Mouse (Mus musculus): ENCODE results near the gene Hspa1b. TPM values are rescaled to one million over a fixed set of nuclear protein-coding genes. Genes with fewer than 3 reads are reported as not detected.
"Not testable (repeated sequence)": the region's sequence is repeated elsewhere in the genome, so short reads cannot be mapped to it uniquely, and the experiment has no call there.

The Hspa1b gene
- polyA plus RNA-seq, 1 experiment from 2014 or later, result 0.35 TPM

DNA sequence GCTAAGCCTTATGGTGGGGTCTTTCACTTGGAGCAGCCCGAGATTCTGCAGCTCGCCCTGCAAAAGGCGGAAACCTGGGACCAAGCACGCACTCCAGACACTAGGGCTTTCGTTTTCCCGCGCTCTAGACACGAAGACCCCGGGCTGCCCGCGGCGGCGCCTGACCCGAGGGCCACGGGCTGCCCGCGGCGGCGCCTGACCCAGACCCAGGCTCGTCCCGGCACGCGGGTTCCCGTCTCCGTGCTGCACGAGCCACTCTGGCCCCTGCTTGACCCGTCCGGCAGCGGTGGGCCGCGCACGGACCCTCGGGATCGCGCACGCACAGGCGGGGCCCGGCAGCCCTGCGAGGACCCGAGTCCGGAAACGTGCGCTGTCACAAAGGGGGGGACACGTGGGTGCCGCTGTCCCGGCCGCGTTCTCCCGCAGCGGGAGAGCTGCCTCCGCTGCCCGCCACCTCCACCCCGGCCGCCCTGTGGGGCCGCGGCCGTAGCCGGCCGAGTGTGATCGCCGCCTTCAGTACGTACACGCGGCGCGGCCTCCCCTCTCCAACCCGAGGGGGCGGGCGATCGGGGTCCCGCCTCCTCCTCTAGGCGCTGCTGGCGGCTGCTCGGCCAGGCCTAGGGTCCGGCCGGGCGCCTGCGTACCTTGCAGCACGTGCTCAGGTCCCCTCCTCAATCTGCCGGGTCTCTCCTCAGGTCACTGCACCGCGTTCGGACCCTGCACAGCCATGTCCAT lies 41.8 kb upstream of the Hspa1b start, which contains the start of gene Vars:
TSS of gene Vars (plus strand) at position 271 of the 735 bp plus-strand sequence.
- H3K4me1 ChIP-seq (ENCODE audit: control insufficient read depth, insufficient read depth, low read length), result peaks cover 17% of the 10 kb centered on the region
- H3K4me2 ChIP-seq (ENCODE audit: low read depth, low read length), result peak within 1 kb of the TSS; percentile 99
- H3K9me3 ChIP-seq (ENCODE audit: control insufficient read depth, low read length), result no peaks in the 10 kb centered on the region
- H3K36me3 ChIP-seq (ENCODE audit: control insufficient read depth, insufficient read depth, low read length), result peaks cover 12% of the 10 kb centered on the region; the same call in 1 of the 2 replicates
- peak; percentile 94 for ATAC-seq (ENCODE audit: low read depth)
- under 1% methylated on average over 75 of the region's 83 CpGs for WGBS
- peak within 1 kb of the TSS; percentile 91 for H3K9ac ChIP-seq (replicated peaks; ENCODE audit: low read depth, low read length)
- peak within 1 kb of the TSS; percentile 70 for H3K4me3 ChIP-seq (ENCODE audit: low read depth, low read length)
- no peaks in the 10 kb centered on the region for H3K27me3 ChIP-seq (ENCODE audit: control insufficient read depth, insufficient read depth, low read length)
- H3K27ac ChIP-seq (ENCODE audit: low read depth, low read length), result peak within 1 kb of the TSS; percentile 97

- H3K27ac ChIP-seq (ENCODE audit: low read depth, low read length); H3K9ac ChIP-seq (replicated peaks; ENCODE audit: low read depth, low read length); ATAC-seq (ENCODE audit: low read depth); H3K9me3 ChIP-seq (ENCODE audit: control insufficient read depth, low read length); H3K27me3 ChIP-seq (ENCODE audit: control insufficient read depth, insufficient read depth, low read length); H3K36me3 ChIP-seq (ENCODE audit: control insufficient read depth, insufficient read depth, low read length): not testable (repeated sequence)
- peaks cover 17% of the 10 kb centered on the region for H3K4me1 ChIP-seq (ENCODE audit: control insufficient read depth, insufficient read depth, low read length)
- WGBS, result 26% methylated on average over 29 of the region's 32 CpGs
- peak overlapping the region; percentile 99 for H3K4me2 ChIP-seq (ENCODE audit: low read depth, low read length)
- H3K4me3 ChIP-seq (ENCODE audit: low read depth, low read length), result peak overlapping the region; percentile 70
These were observed 41.1 kb upstream of the Hspa1b start for GRCm38 (mm10) chr17:34999871-35000716.

- H3K4me1 ChIP-seq (ENCODE audit: control insufficient read depth, insufficient read depth, low read length), result peaks cover 17% of the 10 kb centered on the region
- no peak overlapping the region for H3K4me3 ChIP-seq (ENCODE audit: low read depth, low read length)
- no peak for ATAC-seq (ENCODE audit: low read depth)
- no peaks in the 10 kb centered on the region for H3K27me3 ChIP-seq (ENCODE audit: control insufficient read depth, insufficient read depth, low read length)
- no peak overlapping the region for H3K9ac ChIP-seq (replicated peaks; ENCODE audit: low read depth, low read length)
- H3K9me3 ChIP-seq (ENCODE audit: control insufficient read depth, low read length), result no peaks in the 10 kb centered on the region
- no peak overlapping the region for H3K4me2 ChIP-seq (ENCODE audit: low read depth, low read length)
- H3K36me3 ChIP-seq (ENCODE audit: control insufficient read depth, insufficient read depth, low read length), result no peaks in the 10 kb centered on the region
- 93% methylated on average over 15 of the region's 15 CpGs for WGBS
- no peak overlapping the region for H3K27ac ChIP-seq (ENCODE audit: low read depth, low read length)
These were observed 39.7 kb upstream of the Hspa1b start for GRCm38 (mm10) chr17:34998526-34999430.

- H3K9me3 ChIP-seq (ENCODE audit: control insufficient read depth, low read length), result no peaks in the 10 kb centered on the region
- no peaks in the 10 kb centered on the region for H3K36me3 ChIP-seq (ENCODE audit: control insufficient read depth, insufficient read depth, low read length)
- ATAC-seq (ENCODE audit: low read depth), result no peak
- H3K9ac ChIP-seq (replicated peaks; ENCODE audit: low read depth, low read length), result no peak overlapping the region
- H3K27ac ChIP-seq (ENCODE audit: low read depth, low read length), result no peak overlapping the region
- WGBS, result 84% methylated on average over 5 of the region's 5 CpGs
- no peaks in the 10 kb centered on the region for H3K27me3 ChIP-seq (ENCODE audit: control insufficient read depth, insufficient read depth, low read length)
- H3K4me2 ChIP-seq (ENCODE audit: low read depth, low read length), result no peak overlapping the region
- H3K4me3 ChIP-seq (ENCODE audit: low read depth, low read length), result no peak overlapping the region
- H3K4me1 ChIP-seq (ENCODE audit: control insufficient read depth, insufficient read depth, low read length), result peaks cover 4% of the 10 kb centered on the region
These were observed 38.1 kb upstream of the Hspa1b start for GRCm38 (mm10) chr17:34997142-34997483.

GRCm38 (mm10) chr17:34996411-34997141 lies 37.5 kb upstream of the Hspa1b start:
- Histone ChIP-seq H3K4me1 (ENCODE audit: control insufficient read depth, insufficient read depth, low read length) (no peaks in the 10 kb centered on the region; the same call in 1 of the 2 replicates), H3K9ac (replicated peaks; ENCODE audit: low read depth, low read length) (no peak overlapping the region), H3K9me3 (ENCODE audit: control insufficient read depth, low read length) (no peaks in the 10 kb centered on the region), H3K36me3 (ENCODE audit: control insufficient read depth, insufficient read depth, low read length) (no peaks in the 10 kb centered on the region), H3K4me2 (ENCODE audit: low read depth, low read length) (no peak overlapping the region), H3K4me3 (ENCODE audit: low read depth, low read length) (no peak overlapping the region), H3K27ac (ENCODE audit: low read depth, low read length) (no peak overlapping the region), H3K27me3 (ENCODE audit: control insufficient read depth, insufficient read depth, low read length) (no peaks in the 10 kb centered on the region)
- WGBS, result 86% methylated on average over 12 of the region's 14 CpGs
- no peak for ATAC-seq (ENCODE audit: low read depth)

GRCm38 (mm10) chr17:34995927-34996326 lies 36.9 kb upstream of the Hspa1b start:
- not testable (repeated sequence) for H3K27ac ChIP-seq (ENCODE audit: low read depth, low read length); H3K9ac ChIP-seq (replicated peaks; ENCODE audit: low read depth, low read length); H3K4me3 ChIP-seq (ENCODE audit: low read depth, low read length); H3K4me1 ChIP-seq (ENCODE audit: control insufficient read depth, insufficient read depth, low read length); ATAC-seq (ENCODE audit: low read depth); H3K4me2 ChIP-seq (ENCODE audit: low read depth, low read length); H3K36me3 ChIP-seq (ENCODE audit: control insufficient read depth, insufficient read depth, low read length); H3K9me3 ChIP-seq (ENCODE audit: control insufficient read depth, low read length); H3K27me3 ChIP-seq (ENCODE audit: control insufficient read depth, insufficient read depth, low read length)
- WGBS, result 91% methylated on average over 4 of the region's 4 CpGs

DNA sequence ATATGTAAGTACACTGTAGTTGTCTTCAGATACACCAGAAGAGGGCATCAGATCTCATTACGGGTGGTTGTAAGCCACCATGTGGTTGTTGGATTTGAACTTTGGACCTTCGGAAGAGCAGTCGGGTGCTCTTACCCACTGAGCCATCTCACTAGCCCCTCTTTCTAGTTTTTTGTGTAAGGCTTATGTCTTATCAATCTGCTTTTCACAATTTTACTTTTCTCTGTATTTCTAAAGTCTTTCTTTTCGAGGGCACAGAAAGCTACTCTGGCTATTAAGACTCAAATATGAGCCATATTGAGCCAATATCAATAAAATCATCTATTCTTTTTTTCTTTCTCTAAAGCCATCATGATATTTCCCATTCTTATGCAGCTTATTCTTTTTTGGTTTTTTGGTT lies 36.2 kb upstream of the Hspa1b start:
- WGBS, result 95% methylated on average over 4 of the region's 4 CpGs

DNA sequence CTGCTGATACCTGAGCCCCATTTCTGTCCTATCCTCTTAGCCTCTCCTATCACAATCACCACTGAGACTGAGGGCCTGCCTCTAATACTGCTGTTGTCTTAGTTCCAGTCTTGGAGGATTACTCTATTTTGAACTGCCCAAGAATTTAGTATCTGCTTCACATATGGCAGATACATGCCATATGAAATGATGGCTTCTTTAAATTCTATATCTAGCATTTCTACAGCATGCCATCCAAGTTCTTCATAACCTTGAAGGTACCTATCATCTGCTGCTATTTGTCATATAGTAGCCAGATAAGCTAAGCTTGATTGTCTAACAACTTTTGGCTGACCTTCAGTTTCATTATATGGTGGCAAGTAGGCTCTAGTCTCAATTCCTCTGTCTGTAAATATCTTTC lies 35.7 kb upstream of the Hspa1b start:
- ATAC-seq (ENCODE audit: low read depth), result no peak
- H3K27me3 ChIP-seq (ENCODE audit: control insufficient read depth, insufficient read depth, low read length), result no peaks in the 10 kb centered on the region
- no peaks in the 10 kb centered on the region for H3K9me3 ChIP-seq (ENCODE audit: control insufficient read depth, low read length)
- no peaks in the 10 kb centered on the region for H3K36me3 ChIP-seq (ENCODE audit: control insufficient read depth, insufficient read depth, low read length)
- H3K4me1 ChIP-seq (ENCODE audit: control insufficient read depth, insufficient read depth, low read length), result no peaks in the 10 kb centered on the region
- H3K4me3 ChIP-seq (ENCODE audit: low read depth, low read length), result no peak overlapping the region
- no peak overlapping the region for H3K4me2 ChIP-seq (ENCODE audit: low read depth, low read length)
- H3K27ac ChIP-seq (ENCODE audit: low read depth, low read length), result no peak overlapping the region
- H3K9ac ChIP-seq (replicated peaks; ENCODE audit: low read depth, low read length), result no peak overlapping the region

More for the DNA sequence above, 36.2 kb upstream of the Hspa1b start:
- H3K27ac ChIP-seq (ENCODE audit: low read depth, low read length); H3K4me3 ChIP-seq (ENCODE audit: low read depth, low read length); ATAC-seq (ENCODE audit: low read depth); H3K27me3 ChIP-seq (ENCODE audit: control insufficient read depth, insufficient read depth, low read length); H3K9me3 ChIP-seq (ENCODE audit: control insufficient read depth, low read length); H3K9ac ChIP-seq (replicated peaks; ENCODE audit: low read depth, low read length); H3K4me1 ChIP-seq (ENCODE audit: control insufficient read depth, insufficient read depth, low read length); H3K4me2 ChIP-seq (ENCODE audit: low read depth, low read length); H3K36me3 ChIP-seq (ENCODE audit: control insufficient read depth, insufficient read depth, low read length): not testable (repeated sequence)

Data from neural tube, embryonic 14.5 days (tissue).